Mouse (Mus musculus) embryonic facial prominence, embryonic 13.5 days (tissue): ENCODE measurements around the gene Cdsn. TPM values are rescaled to one million over a fixed set of nuclear protein-coding genes. Genes with fewer than 3 reads are reported as not detected.

Experiments
- ATAC-seq: fragments of 200-750 bp; cut with Nextera tagmentation; 2 replicates; pipeline ENCODE4 v1.8.0; 2017; ENCODE audit warnings: low read depth; ENCODE audit not compliant: insufficient number of reproducible peaks, insufficient read depth, low FRiP score, low TSS enrichment
- H3K27ac ChIP-seq: fragments of 300-500 bp; sonication (generic); 2 replicates; pipeline ENCODE4 v1.5.1; 2015; ENCODE audit warnings: moderate library complexity, mild to moderate bottlenecking, inconsistent platforms
- H3K27me3 ChIP-seq: fragments of 300-500 bp; sonication (generic); 2 replicates; pipeline ENCODE4 v1.6.1; 2015; ENCODE audit warnings: mild to moderate bottlenecking, inconsistent platforms
- H3K36me3 ChIP-seq: fragments of 300-500 bp; sonication (generic); 2 replicates; pipeline ENCODE4 v1.6.1; 2015; ENCODE audit warnings: mild to moderate bottlenecking, inconsistent platforms
- H3K4me1 ChIP-seq: fragments of 300-500 bp; sonication (generic); 2 replicates; pipeline ENCODE4 v1.6.1; 2015; ENCODE audit warnings: inconsistent platforms
- H3K4me2 ChIP-seq: fragments of 300-500 bp; sonication (generic); 2 replicates; pipeline ENCODE4 v1.6.1; 2015; ENCODE audit warnings: moderate library complexity, mild to moderate bottlenecking, inconsistent platforms
- H3K4me3 ChIP-seq: fragments of 300-500 bp; sonication (generic); 2 replicates; pipeline ENCODE4 v1.5.1; 2015; ENCODE audit warnings: mild to moderate bottlenecking, inconsistent platforms
- H3K9ac ChIP-seq: fragments of 300-500 bp; sonication (generic); 2 replicates; pipeline ENCODE4 v1.6.1; 2015; ENCODE audit warnings: mild to moderate bottlenecking, inconsistent platforms
- H3K9me3 ChIP-seq: fragments of 300-500 bp; sonication (generic); 2 replicates; pipeline ENCODE4 v1.6.1; 2016; ENCODE audit warnings: inconsistent platforms
- WGBS: fragments of 180-500 bp; shearing (Covaris S2); methylation state at CpG from one replicate; pipeline ENCODE4 v1.1.7; 2015; ENCODE audit warnings: mixed read lengths; 5-methylcytosine and 5-hydroxymethylcytosine counted together
- polyA plus RNA-seq: library from polyadenylated mRNA; unstranded; fragments of >200 nt; fragmentation: Nextera tagmentation; extraction: Ambion mirVana; gene quantifications from 2 replicates; pipeline ENCODE4 v1.2.1, GENCODE M21; 2015

The Cdsn gene
- polyA plus RNA-seq, 1 experiment from 2014 or later, result not detected

DNA sequence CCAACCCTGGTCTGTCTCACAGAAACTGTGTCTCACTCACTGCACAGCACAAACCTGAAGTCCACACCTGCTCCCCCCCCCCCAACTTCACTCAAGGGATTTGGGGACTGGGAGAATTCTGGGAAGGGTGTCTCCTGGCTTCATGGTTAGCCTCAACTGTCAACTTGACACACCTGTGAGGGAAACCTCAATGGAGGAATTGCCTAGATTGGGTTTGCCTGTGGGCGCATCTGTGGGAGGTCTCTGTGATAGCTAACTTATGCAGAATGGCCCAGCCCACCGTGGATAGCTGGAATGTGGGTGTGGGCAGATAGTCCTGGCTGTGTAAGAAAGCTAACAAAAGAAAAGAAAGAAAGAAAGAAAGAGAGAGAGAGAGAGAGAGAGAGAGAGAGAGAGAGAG is 49.3 kb downstream of the Cdsn start, which contains the start of gene Sfta2:
Sfta2 (plus strand) TSS at position 301 of the 400 bp plus-strand sequence.
- Histone ChIP-seq H3K27ac (no peak within 1 kb of the TSS; the same call in 1 of the 2 replicates), H3K36me3 (no peaks in the 10 kb centered on the region), H3K9me3 (no peaks in the 10 kb centered on the region), H3K4me1 (no peaks in the 10 kb centered on the region), H3K4me2 (peak within 1 kb of the TSS; percentile 2; the same call in 1 of the 2 replicates), H3K27me3 (0 out of 2 replicates have a peak, but pooled peaks cover 4% of the 10 kb centered on the region), H3K4me3 (no peak within 1 kb of the TSS), H3K9ac (no peak within 1 kb of the TSS)
- WGBS, result 53% methylated on average over 2 of the region's 2 CpGs
- no peak for ATAC-seq

DNA sequence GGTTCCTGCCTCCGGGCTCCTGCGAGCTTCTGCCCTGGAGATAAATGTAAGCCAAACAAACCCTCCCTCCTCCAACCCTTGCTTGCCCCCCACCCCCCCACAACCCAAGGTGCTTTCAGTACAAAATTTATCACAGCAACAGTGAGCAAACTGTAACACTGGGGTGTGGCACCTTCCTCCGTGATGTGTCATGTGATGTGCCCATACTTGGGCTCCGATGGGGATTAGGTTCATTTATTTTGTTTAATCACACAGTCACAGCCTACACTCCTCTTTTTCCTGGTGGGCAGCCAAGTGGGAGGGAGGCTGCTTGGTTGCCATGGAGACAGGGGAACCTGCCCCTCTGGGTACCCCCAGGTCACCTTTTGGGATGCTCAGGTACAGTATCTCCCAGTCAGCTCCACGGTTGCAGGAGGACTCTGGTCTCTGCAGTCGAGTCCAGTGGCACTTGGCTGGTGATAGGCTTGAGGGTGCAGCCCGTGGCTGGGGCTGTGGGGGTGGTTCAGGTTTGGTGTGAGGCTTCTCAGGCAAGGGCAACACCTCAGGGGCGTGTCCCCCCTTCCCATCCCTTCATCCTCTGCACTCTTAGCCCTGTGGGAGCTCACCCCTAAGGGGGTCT is 49.9 kb downstream of the Cdsn start:
- Histone ChIP-seq H3K4me3 (no peak overlapping the region), H3K36me3 (no peaks in the 10 kb centered on the region), H3K9me3 (no peaks in the 10 kb centered on the region), H3K9ac (no peak overlapping the region), H3K4me2 (peak overlapping the region; percentile 2; the same call in 1 of the 2 replicates), H3K4me1 (no peaks in the 10 kb centered on the region), H3K27ac (no peak overlapping the region), H3K27me3 (0 out of 2 replicates have a peak, but pooled peaks cover 4% of the 10 kb centered on the region)
- ATAC-seq, result no peak
- 45% methylated on average over 8 of the region's 8 CpGs for WGBS

Other genes with a start within 250 kb of the Cdsn start
- gene H2-Q1, start 231.7 kb upstream of the Cdsn start, polyA plus RNA-seq, result not detected in 2 replicates
- 1.2 TPM in 1 of 2 replicates, not detected in the other for gene H2-Q2, start 209.9 kb upstream of the Cdsn start, polyA plus RNA-seq
- gene H2-Q4, start 172.5 kb upstream of the Cdsn start, polyA plus RNA-seq, result 1.6 and 2.1 TPM in 2 replicates
- 0.28 and 0.55 TPM in 2 replicates for gene H2-Q6, start 127.3 kb upstream of the Cdsn start, polyA plus RNA-seq
- gene H2-Q7, start 113.0 kb upstream of the Cdsn start, polyA plus RNA-seq, result 1.6 and 3.3 TPM in 2 replicates
- gene H2-Q10, start 82.0 kb upstream of the Cdsn start, polyA plus RNA-seq, result 0.14 and 5.4 TPM in 2 replicates
- not detected in 2 replicates for gene Pou5f1, start 46.1 kb upstream of the Cdsn start, polyA plus RNA-seq
- gene Tcf19, start 35.3 kb upstream of the Cdsn start, polyA plus RNA-seq, result 74.1 and 78.2 TPM in 2 replicates
- 23.2 and 24.2 TPM in 2 replicates for gene Cchcr1, start 35.0 kb upstream of the Cdsn start, polyA plus RNA-seq
- gene Psors1c2, start 18.9 kb upstream of the Cdsn start, polyA plus RNA-seq, result 1.5 and 1.9 TPM in 2 replicates
- gene 2300002M23Rik, start 15.3 kb downstream of the Cdsn start, polyA plus RNA-seq, result 0.27 and 0.28 TPM in 2 replicates
- 0.52 and 0.79 TPM in 2 replicates for gene Sfta2, start 49.4 kb downstream of the Cdsn start, polyA plus RNA-seq
- not detected in 2 replicates for gene Gm9573, start 74.5 kb downstream of the Cdsn start, polyA plus RNA-seq
- 0.13 TPM in 1 of 2 replicates, not detected in the other for gene Mucl3, start 91.6 kb downstream of the Cdsn start, polyA plus RNA-seq
- gene Vars2, start 115.5 kb downstream of the Cdsn start, polyA plus RNA-seq, result 15.9 and 17.4 TPM in 2 replicates
- 39.2 and 48.6 TPM in 2 replicates for gene Gtf2h4, start 121.6 kb downstream of the Cdsn start, polyA plus RNA-seq
- gene Ddr1, start 152.5 kb downstream of the Cdsn start, polyA plus RNA-seq, result 65.8 and 69.4 TPM in 2 replicates